Mouse (Mus musculus) testis, adult 2 months (tissue): ENCODE results near the gene Nmt1.

Experiments used
- CTCF ChIP-seq: fragments of 200-500 bp; IDR thresholded peaks from 2 replicates; pipeline ENCODE4 v1.5.1; 2012; ENCODE audit warnings: low read depth, mild to moderate bottlenecking, inconsistent platforms, low read length, moderate library complexity; ENCODE audit not compliant: control insufficient read depth, insufficient read depth, insufficient replicate concordance
- POLR2A ChIP-seq: fragments of 200-500 bp; IDR thresholded peaks from 2 replicates; pipeline ENCODE4 v1.6.1; 2012; ENCODE audit warnings: low read depth, mild to moderate bottlenecking, inconsistent platforms, low read length, moderate library complexity; ENCODE audit not compliant: control insufficient read depth

DNA sequence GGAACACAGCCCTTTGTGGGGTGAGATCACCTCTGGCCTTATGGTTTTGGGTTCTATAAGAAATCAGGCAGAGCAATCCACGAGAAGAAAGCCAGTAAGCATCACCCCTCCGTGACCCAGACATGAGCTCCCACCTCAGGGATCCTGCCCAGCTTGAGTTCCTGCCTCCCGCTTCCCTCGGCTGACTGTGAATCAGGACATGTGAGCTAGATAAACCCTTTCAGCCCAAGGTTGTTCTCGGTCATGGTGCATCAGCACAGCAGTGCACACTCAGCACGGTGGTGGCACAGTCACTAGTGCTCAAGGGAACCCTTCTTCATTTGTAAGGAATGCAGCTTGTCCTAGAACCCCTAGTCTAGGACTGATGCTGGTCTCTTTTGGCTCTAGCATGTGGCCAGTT lies 9.1 kb upstream of the Nmt1 start:
- TF ChIP-seq CTCF, result no peak
- TF ChIP-seq POLR2A, result no peak
